Mouse (Mus musculus) B cell, adult (primary cell): ENCODE measurements around the gene Olfr635. TPM values are rescaled to one million over a fixed set of nuclear protein-coding genes. Genes with fewer than 3 reads are reported as not detected.

Experiments used
- total RNA-seq: library from RNA; stranded (reverse); gene quantifications from 4 replicates; pipeline ENCODE4 v1.2.4, GENCODE M21; 2023; ENCODE audit not compliant: inconsistent age

The Olfr635 gene
- total RNA-seq = not detected in 4 replicates

DNA sequence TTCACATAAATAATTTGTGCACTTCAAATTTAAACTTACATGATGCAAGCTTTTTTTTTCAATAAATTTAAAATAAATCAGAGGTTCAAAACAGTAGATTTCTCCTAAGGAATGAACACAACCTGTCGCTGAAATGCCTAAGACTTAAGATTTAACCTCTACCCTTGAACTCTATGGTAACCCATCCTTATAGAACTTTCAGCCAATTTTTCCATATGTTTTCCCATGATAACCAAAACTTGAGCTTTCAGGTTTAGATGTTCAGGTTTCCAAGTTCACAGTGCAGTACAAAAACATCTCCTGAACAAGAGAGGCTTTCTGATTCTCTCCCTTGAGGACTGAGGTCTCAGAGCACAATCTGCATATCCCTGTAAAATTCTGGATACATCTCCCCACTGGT, at the start of gene Olfr635:
Gene Olfr635, plus strand, starts transcription at position 301 of the 400 bp plus-strand sequence.

DNA sequence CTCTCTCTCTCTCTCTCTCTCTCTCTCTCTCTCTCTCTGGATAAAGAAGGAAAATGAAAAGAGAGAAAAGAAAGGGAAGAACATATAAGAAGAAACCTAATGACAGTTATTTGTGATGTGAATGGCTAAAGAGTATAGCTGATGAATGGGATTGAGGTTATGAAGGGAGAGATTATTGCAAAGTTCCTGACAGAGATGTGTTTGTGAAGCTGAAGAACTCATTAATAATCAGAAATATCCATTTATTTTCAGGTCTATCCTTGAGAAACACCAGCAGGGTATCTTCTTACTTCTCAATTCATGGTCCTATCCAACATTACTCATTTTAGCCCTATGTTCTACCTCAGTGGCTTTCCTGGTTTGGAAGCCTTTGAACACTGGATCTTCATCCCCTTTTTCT, 42.4 kb upstream of the Olfr635 start, which contains the start of gene Olfr631:
Gene Olfr631, plus strand, starts transcription at position 301 of the 400 bp plus-strand sequence.

DNA sequence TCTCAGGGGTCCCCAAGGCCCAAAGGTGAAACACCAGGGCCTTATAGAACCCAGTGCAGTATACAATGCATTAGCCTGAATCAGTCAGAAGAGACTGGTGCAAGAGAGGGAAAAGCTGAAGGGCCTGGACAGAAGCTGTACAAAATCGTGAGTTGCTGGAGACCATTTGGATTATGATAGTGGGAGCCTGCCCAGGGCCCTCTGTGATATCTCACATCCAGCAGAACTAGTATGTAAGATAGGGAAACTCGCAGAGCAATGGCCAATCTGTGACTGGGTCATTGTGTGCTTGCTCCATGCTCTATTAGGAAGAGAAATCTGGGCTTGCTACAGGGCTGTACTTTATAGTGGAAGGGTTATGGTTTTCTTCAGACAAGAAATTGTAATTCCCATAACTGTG, 36.7 kb upstream of the Olfr635 start, which contains the start of gene Olfr632:
Gene Olfr632, plus strand, starts transcription at position 84 of the 400 bp plus-strand sequence.

DNA sequence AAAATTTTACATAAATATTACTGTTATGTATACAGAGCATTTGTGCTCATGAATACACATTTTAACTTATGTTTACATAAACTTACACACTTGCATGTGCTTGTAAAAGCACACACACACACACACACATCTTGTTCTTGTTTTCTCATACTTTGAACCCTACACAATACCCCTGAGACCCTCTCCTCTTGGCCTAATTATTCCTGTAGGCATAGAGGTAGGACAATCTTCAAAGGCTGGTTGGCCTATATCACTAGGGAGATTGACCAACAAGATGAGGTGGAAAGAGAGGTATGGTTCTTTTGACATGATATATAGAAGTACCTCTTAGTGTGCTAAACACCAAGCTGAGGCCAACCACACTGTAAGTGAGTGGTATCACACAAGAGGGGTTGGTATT, 26.8 kb upstream of the Olfr635 start, which contains the start of gene Olfr633:
Gene Olfr633, plus strand, starts transcription at position 301 of the 400 bp plus-strand sequence.

DNA sequence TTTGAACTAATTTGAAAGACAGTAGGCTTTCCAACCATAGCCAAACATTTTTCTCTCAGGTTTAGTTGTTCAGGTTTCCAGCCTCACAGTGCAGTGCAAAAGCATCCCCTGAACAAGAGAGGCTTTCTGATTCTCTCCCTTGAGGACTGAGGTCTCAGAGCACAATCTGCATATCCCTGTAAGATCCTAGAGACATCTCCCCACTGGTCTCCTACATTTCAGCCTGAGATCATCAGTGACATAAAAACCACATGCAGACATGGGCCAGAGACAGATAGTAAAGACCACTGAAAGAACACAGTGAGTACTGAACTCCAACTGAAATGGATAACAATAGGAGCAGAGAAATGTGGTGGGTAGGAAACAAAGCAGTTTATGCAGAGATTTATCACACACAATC, 27.5 kb downstream of the Olfr635 start, which contains the start of gene Olfr638:
Gene Olfr638, plus strand, starts transcription at position 301 of the 400 bp plus-strand sequence.

DNA sequence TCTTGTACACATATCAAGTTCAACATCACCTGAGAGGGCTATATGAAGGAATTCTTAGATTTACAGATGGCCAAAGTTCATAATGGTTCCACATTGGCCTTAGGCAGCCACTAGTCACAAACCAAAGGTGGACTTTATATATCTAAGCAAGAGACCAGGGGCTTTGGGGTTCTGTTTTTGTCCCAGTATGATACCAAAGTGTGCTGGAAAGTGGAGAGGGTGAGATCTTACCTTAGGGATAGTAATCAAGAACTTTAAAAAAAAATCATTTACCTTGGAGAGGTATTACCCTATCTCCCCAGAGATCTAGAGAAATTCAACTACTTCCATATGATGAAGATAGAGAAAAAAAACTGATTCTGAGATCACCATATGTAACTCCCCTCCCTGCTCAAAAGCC, 46.3 kb downstream of the Olfr635 start, which contains the start of gene Olfr639:
Gene Olfr639, minus strand, starts transcription at position 101 of the 400 bp plus-strand sequence.

DNA sequence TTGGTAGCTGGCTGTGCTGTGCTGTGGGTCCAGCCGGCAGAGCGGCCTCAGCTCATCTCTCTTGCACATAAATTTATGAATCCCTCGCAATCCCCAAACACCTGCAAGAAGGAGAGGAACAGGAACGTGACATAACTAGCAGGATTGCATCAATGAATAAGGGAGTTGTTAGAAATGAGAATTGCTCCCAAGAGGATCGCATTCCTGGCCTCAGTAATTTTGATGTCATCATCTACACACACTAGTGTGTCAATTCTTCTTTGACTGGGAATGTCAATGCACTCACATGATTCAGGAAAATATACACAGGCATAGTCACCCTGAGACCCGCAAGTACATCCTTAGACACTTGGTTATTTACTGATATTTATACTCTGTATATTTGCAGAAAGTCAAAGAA, 54.5 kb downstream of the Olfr635 start, which contains the start of gene Olfr640:
Gene Olfr640, minus strand, starts transcription at position 101 of the 400 bp plus-strand sequence.

DNA sequence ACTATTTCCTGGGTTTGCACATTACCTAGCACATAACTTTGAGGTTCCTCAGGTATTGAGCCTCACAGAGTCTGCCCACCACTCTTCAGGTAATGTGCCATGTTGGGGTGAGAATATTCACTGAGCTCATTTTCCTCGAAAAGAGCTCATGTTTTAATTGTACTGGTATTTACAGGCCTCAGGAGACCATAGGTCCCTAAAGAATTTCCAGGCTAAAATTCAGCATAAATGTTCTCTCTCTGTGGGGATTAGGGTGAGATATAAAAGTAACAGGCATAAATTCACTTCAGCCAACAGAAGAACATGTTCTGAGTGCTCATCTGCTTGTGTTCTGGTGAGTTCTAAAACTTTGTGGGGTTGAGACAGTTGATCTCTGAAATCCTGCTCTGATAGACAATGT, 64.2 kb downstream of the Olfr635 start, which contains the start of gene Olfr641:
Gene Olfr641, plus strand, starts transcription at position 301 of the 400 bp plus-strand sequence.

Other genes with a start within 250 kb of the Olfr635 start
- not detected in 4 replicates for gene Olfr628, start 240.8 kb upstream of the Olfr635 start, total RNA-seq
- gene Olfr629, start 226.2 kb upstream of the Olfr635 start, total RNA-seq = not detected in 4 replicates
- not detected in 4 replicates for gene Olfr630, start 213.8 kb upstream of the Olfr635 start, total RNA-seq
- not detected in 4 replicates for gene Olfr69, start 199.6 kb upstream of the Olfr635 start, total RNA-seq
- not detected in 4 replicates for gene Olfr68, start 191.5 kb upstream of the Olfr635 start, total RNA-seq
- not detected in 4 replicates for gene Olfr67, start 179.3 kb upstream of the Olfr635 start, total RNA-seq
- 3.1 to 9.5 TPM (median 3.9 TPM) in 4 replicates for gene Hbb-bt, start 157.2 kb upstream of the Olfr635 start, total RNA-seq
- 5.7 to 29.6 TPM (median 17.0 TPM) in 4 replicates for gene Hbb-bs, start 143.1 kb upstream of the Olfr635 start, total RNA-seq
- gene Hbb-bh2, start 130.6 kb upstream of the Olfr635 start, total RNA-seq = not detected in 4 replicates
- 0.94 TPM in 1 of 4 replicates, not detected in the others for gene Hbb-bh1, start 128.0 kb upstream of the Olfr635 start, total RNA-seq
- not detected in 4 replicates for gene Hbb-y, start 117.9 kb upstream of the Olfr635 start, total RNA-seq
- not detected in 4 replicates for gene Olfr66, start 84.9 kb upstream of the Olfr635 start, total RNA-seq
- gene Olfr64, start 76.7 kb upstream of the Olfr635 start, total RNA-seq = not detected in 4 replicates
- gene Olfr65, start 67.7 kb upstream of the Olfr635 start, total RNA-seq = not detected in 4 replicates
- not detected in 4 replicates for gene Olfr631, start 42.3 kb upstream of the Olfr635 start, total RNA-seq
- not detected in 4 replicates for gene Olfr632, start 36.8 kb upstream of the Olfr635 start, total RNA-seq
- gene Olfr633, start 26.7 kb upstream of the Olfr635 start, total RNA-seq = not detected in 4 replicates
- not detected in 4 replicates for gene Olfr638, start 27.6 kb downstream of the Olfr635 start, total RNA-seq
- gene Olfr639, start 46.2 kb downstream of the Olfr635 start, total RNA-seq = 0.16 TPM in 1 of 4 replicates, not detected in the others
- not detected in 4 replicates for gene Olfr640, start 54.4 kb downstream of the Olfr635 start, total RNA-seq
- not detected in 4 replicates for gene Olfr641, start 64.3 kb downstream of the Olfr635 start, total RNA-seq
- not detected in 4 replicates for gene Olfr642, start 81.5 kb downstream of the Olfr635 start, total RNA-seq
- gene 4930516K23Rik, start 90.3 kb downstream of the Olfr635 start, total RNA-seq = not detected in 4 replicates
- gene Olfr644, start 100.7 kb downstream of the Olfr635 start, total RNA-seq = not detected in 4 replicates
- not detected in 4 replicates for gene Olfr645, start 114.3 kb downstream of the Olfr635 start, total RNA-seq
- 0.27 to 0.29 TPM (median 0.27 TPM) in 3 of 4 replicates, not detected in the other for gene Olfr646, start 133.7 kb downstream of the Olfr635 start, total RNA-seq
- not detected in 4 replicates for gene Ubqln5, start 158.7 kb downstream of the Olfr635 start, total RNA-seq
- not detected in 4 replicates for gene Olfr643, start 166.3 kb downstream of the Olfr635 start, total RNA-seq
- not detected in 4 replicates for gene Ubqln3, start 172.1 kb downstream of the Olfr635 start, total RNA-seq
- not detected in 4 replicates for gene Ubqlnl, start 179.4 kb downstream of the Olfr635 start, total RNA-seq
- not detected in 4 replicates for gene Olfm5, start 193.7 kb downstream of the Olfr635 start, total RNA-seq
- gene Olfr648, start 212.2 kb downstream of the Olfr635 start, total RNA-seq = not detected in 4 replicates
- gene Olfr649, start 224.8 kb downstream of the Olfr635 start, total RNA-seq = not detected in 4 replicates
- 0.33 to 0.90 TPM (median 0.54 TPM) in 4 replicates for gene Trim6, start 247.6 kb downstream of the Olfr635 start, total RNA-seq